Mouse (Mus musculus) colon, adult 2 months (tissue): ENCODE results near the gene Gab2. TPM values are rescaled to one million over a fixed set of nuclear protein-coding genes. Genes with fewer than 3 reads are reported as not detected.

Experiments
- polyA plus RNA-seq: library from polyadenylated mRNA; depleted of rRNA; stranded (reverse); fragments of >200 nt; gene quantifications from 2 replicates; pipeline ENCODE4 v1.2.3, GENCODE M21; 2012; rRNA removed

The Gab2 gene
- 9.4 and 10.6 TPM in 2 replicates for polyA plus RNA-seq

GRCm38 (mm10) chr7:97081242-97081958 lies at the start of gene Gab2:
Gene Gab2 (plus strand): TSS chr7:97081586.

GRCm38 (mm10) chr7:97331726-97332666 lies 250.6 kb downstream of the Gab2 start, which contains the start of the genes Usp35 and Kctd21:
Gene Usp35 (minus strand): TSS chr7:97332020.
Gene Kctd21 (plus strand): TSS chr7:97332327.

Other genes with a start within 250 kb of the Gab2 start
- gene Nars2, start 130.1 kb upstream of the Gab2 start, polyA plus RNA-seq: 3.2 and 3.5 TPM in 2 replicates